Comparison of ENCODE assay signal across 16 mouse cellular contexts in the genomic region with DNA sequence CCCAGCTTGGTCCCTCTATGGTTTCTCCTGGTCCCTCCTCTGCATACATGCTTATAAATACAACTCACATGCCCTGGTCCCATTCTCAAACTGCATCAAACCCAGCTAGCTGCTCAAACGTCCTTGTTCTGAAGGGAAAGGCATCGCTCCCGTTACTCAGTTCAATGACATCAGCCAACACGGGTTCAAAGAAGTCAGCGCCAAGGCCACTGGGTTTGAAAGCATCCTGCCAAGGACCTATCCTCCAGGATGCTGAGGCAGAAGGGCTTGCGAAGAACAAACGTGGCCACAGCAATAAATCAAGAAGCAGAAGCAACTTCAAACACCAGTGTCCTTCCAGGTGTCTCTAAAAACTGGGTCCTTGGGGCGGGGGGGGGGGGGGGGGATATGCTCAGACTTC.
"Had no signal": no experiment of that assay in that cellular context is flagged by ENCODE, and none has a peak within 500 bp of the region (broad histone marks: within the 10 kb centered on the region; RNA-seq: fewer than 3 reads in every experiment).

No protein-coding gene starts in this region.

- H3K4me1 ChIP-seq: midbrain, embryonic 15.5 days had no signal

- H3K9ac ChIP-seq: intestine, embryonic 15.5 days; liver, embryonic 15.5 days; lung, embryonic 15.5 days; midbrain, embryonic 15.5 days; neural tube, embryonic 12.5 days had no signal

- H3K27me3 ChIP-seq: intestine, embryonic 15.5 days; liver, embryonic 15.5 days; lung, embryonic 15.5 days; midbrain, embryonic 15.5 days; neural tube, embryonic 12.5 days had no signal

- H3K4me2 ChIP-seq: intestine, embryonic 15.5 days; liver, embryonic 11.5 days; liver, embryonic 15.5 days; lung, embryonic 15.5 days; midbrain, embryonic 11.5 days; midbrain, embryonic 15.5 days; neural tube, embryonic 12.5 days had no signal

- H3K4me3 ChIP-seq: intestine, embryonic 15.5 days; left cerebral cortex, adult 2 months; limb, embryonic 10.5 days; liver, embryonic 15.5 days; lung, embryonic 15.5 days; megakaryocyte, embryonic 14.5 days; midbrain, embryonic 15.5 days; neural tube, embryonic 12.5 days had no signal

- H3K36me3 ChIP-seq: intestine, embryonic 15.5 days; limb, embryonic 10.5 days; liver, embryonic 15.5 days; lung, embryonic 15.5 days; midbrain, embryonic 15.5 days; neural tube, embryonic 12.5 days had no signal

- DNase-seq: kidney, adult 18-20 months; lung, postnatal 14 days; right cerebral cortex, postnatal 4 days; spleen, adult 18-20 months had no signal

- H3K27ac ChIP-seq: kidney, postnatal 0 days; left cerebral cortex, adult 2 months; limb, embryonic 10.5 days; liver, embryonic 15.5 days; macrophage; midbrain, embryonic 15.5 days; neural tube, embryonic 12.5 days had no signal

- ATAC-seq: intestine, embryonic 15.5 days; midbrain, embryonic 15.5 days had no signal

- H3K9me3 ChIP-seq: intestine, embryonic 15.5 days; limb, embryonic 10.5 days; liver, embryonic 15.5 days; midbrain, embryonic 15.5 days had no signal
